Mouse (Mus musculus) cerebellum, adult 11 months (tissue): ENCODE measurements at regions not wholly inside any gene's neighbourhood (a gene's known extent, or its start where the extent isn't known, plus 50 kb on each side); places are given as distances from the start of the nearest gene placed in this dataset.

ENCODE experiments used
- DNase-seq: peaks from one replicate; pipeline ENCODE4 v3.0.0; 2022

DNA sequence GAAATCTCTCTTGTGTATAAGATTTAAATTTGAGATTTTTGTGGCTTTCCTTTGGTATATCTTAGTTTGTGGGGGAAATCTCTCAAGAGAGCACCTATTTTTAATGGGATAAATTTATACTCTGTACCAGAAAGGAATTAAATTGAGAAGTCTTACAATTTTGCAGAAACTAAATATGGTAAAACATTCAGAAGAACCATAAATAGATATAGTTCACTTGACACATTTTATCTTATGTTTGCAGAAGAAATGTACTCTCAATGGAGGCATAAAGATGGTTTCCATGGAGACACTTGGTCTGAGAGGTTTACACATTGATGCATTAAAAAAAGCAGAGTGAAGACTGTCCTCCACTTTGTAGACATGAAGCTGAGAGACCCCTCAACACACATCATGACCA is 86.9 kb downstream of the Ndufa10 start:
- no peak for DNase-seq

DNA sequence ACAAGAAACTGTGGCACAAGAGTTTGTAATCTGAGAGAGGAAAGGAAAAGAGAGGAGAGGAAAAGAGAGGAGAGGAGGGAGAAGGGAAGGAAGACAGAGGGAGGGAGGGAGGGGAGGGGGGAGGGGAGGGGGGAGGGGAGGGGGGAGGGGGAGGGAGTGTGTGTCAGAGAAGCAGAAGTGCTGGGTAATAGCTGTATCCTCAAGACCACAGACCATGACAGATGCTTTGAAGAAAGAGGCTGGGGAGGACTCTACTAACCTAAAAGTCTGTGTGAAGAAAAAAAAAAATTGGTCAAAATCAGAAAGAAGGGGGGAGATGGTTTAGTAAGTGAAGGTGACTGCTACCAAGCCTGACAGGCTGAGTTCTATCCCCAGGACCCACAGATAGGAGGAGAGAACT is 88.7 kb downstream of the Ndufa10 start:
- no peak for DNase-seq

DNA sequence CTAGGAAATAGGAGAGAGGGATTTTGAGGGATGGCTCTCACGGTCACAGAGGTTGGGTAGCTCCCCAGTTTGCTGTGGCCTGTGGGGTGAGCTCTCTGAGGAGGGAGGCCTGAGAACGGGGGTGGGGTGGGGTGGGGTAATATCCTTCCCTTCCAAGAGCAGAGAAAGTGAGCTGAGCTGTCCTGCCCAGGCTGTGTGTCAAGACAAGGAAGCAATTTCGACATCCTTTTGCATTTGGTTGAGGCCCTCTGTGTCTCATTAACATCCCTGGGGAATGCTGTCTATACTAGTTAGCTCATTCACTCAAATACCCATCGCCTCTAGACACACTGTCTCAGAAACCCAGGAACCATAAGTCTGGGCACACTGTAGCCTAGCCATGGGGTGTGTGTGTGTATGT is 89.9 kb downstream of the Ndufa10 start:
- no peak for DNase-seq

DNA sequence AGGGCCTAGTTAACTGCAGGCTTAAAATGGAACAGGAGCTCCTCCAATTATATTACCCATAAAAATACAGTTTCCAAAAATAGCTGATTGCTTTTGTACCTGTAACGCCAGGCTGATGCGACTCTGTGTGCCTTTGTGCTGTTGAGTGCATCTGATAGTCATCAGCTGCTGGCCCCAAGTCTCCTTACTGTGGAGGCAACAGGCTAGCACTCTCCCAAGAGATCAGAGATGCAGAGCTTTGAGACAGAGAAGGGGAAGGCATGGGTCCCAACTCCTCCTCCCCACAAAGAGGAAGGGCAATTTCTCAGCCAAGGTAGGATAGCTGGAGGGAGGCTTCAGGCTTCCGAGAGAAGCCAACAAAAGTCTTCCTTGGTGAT is 94.2 kb downstream of the Ndufa10 start:
- DNase-seq, result no peak

DNA sequence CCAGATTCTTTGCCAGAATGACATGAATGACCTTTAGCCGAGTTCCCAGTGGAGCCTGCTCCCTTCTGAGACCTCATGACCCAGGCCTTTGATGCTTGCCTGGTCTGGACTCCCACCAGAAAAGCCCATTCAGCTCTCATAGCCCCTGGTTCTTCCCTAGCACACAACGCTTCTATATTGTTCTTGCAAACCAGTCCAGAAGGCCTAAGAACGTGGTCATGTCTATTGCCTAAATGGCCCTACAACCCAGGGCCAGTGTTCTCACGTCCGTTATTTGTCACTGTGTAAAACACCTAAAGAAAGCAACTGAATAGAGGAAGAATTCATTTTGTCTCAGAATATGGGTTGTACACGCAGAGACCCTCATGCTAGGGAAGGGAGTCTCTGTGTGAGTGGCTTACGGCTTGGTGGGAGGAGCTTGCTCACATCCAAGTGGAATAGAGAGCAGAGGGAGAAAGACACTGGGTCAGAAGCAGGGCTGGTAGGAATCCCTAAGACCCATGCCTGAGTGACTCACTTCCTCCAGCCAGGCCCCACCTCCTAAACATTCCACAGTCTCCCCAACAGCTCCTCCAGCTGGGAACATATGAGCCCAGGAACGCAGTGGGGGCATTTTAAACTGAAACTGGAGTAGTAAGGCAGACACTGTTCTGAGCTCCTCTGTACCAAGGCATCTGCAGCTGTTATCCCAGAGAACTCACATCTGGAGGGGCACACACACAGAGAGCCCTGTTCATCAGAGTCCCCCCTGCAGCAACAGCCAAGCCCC is 94.7 kb downstream of the Ndufa10 start:
- DNase-seq, result no peak

DNA sequence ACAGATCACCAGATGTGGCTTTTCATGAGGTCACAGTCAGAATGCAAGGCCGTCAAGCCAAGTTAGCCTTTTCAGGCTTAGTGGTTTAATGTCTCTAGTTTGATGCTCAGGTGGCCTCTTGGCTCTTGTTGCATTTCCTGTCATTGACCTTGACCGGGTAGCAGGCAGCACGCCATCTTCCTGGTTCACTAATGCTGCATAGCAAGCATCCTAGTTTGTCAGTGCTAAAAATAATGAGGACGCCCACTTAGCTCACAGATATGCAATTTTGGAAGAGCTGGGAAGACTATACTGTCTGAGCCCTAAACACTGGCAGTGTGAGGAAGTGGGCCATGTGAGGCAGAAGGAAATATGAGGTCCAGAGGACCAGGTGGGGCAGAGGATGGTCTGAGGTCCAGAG is 97.2 kb downstream of the Ndufa10 start:
- DNase-seq, result no peak

DNA sequence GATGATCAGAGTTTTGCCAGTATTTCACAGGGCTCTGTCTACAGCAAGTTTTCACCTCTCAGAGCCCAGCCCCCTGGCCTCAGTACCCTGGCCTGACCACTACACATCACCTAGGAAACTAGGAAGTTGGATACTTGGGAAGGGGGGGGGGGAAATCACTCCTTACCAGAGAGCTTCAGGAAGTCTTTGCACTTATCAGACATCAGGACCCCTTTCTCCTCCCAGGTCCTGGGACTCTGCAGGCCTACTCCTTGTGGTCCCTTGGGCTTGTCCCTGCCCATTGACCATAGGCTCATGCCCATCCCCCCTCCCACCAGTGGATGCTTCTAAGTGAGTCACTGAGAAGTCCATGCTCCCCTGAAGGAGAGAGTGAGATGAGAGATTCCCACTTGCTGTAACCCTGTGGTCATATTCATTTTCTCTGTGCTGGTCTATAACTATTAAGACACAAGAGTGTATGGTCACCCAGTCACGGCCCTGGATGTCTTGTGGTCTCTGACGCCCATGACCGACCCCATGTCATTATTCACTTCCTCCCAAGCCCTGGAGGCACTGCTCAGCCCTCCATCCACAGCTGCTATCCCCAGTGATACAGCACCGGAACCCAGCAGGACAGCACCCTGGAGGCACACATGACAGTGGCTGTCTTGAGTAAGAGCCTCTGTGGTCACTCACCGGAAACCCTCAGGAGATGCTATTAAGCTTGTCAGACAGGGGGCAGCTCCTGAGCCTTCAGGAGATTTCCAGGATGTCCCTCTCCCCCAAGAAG is 101.3 kb downstream of the Ndufa10 start:
- no peak for DNase-seq

DNA sequence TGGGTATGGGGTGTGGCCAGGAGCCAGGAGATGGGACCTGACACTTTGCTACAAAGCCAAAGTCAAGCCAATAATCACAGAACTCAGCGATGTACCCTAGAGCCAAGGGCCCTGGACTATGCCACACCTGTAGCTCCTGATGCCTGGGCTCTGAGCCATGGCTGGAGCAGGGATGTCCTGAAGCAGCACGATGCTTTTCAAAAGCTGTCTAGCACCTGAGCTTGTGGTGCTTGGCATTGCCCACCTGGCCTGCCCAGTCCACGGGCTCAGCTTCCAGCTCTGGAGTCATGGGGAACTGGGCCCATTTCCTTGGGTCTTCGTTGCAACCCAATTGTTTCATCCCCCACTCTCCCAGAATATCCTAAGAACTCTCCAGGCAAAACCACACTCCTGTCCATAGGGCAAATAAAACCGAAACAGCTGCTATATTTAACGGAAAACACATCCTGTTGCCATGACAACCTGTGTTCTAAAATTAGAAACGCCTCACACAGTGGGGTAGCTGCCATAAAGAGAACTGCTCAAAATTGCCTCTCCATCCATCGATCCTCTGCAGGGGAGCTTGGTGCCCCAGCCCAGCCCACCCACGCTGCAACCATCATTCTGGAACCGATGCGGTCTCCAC is 102.2 kb downstream of the Ndufa10 start:
- DNase-seq, result no peak

DNA sequence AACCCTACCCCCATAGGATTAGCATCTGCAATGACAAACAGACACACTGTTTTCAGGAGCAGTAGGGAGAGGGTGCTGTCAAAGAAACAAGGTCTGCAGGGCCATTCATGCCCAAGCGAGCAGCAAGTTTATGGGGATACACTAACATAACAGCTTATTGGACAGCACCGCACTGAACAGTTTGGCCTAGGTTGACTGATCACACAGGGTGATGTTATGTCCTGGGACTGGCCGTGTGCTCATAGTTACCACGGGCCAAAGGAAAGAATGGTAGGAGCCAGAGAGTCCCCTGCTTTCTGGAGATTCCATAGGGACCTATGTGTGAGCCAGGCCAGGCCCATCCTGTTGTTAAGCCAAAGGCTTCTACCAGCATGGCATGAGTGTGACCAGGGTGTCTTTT is 102.8 kb downstream of the Ndufa10 start:
- DNase-seq, result no peak

DNA sequence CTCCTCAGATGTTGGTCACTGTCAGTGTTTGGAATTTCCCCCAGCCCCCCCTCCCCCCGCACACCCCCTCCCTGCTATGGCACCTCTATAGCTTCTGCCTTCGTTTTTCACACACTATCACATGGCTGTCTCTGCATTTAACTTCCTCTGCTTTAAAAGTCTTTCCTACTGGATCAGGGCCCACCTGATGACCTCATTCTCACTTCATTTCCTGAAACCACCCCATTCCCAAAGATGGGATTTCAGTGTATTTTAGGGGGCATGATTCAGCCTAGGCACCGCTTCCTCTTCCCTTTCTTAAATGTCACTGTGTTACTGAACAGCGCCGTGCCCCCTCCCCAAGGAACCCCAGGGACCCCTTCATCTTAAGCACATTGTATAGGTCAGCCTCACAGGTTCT is 103.7 kb downstream of the Ndufa10 start:
- DNase-seq, result no peak

DNA sequence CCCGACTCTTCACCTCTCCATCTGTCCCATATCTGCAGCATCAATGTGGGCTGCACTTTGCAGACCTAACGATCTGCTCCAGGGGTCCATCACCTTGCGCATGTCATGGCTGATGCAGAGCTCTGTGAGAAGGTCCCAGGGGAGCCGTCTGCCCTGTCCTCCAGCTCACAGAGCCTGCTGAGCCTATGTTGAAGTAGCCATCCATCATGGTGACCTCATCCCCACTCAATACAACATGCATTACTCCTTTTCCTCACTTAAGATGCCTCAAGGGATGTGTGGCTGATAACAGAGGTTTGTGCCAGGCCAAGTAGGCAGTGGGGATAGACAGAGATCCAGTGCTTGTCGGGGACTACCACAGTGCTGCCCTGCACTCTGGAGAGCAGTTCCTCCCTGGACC is 107.4 kb downstream of the Ndufa10 start:
- DNase-seq, result no peak

DNA sequence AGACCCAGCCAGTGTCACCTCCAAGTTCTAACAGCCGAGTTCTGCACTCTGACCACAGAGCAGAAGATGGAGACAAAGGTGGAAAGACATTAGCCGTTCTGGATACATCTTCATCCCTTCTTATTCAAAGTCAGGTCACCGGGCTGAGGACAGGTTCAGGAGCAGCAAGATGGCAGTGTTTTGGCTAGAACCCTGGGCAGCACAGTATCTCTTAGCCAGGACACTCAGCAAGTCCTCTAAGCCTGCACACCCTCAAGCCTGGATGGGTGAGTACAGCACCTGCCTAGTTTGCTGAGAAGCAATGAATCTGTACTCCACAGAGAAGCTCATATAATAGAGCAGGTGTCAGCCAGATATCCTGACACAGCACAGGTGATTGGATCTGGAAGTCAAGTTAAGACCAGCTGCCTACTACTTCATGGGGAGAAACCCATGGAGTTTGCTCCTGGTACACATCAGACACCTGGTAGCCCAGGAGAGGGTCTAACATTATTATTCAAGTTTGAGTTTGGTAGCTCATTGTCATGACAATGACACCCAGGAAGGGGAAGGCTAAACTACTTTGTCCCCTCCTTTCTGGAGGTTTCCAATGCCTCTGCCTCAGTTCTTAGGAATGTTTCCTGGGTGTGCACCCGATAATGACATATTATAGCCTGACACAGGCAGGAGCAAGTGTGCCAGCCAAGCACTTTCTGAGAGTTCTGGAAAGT is 108.1 kb downstream of the Ndufa10 start:
- no peak for DNase-seq

DNA sequence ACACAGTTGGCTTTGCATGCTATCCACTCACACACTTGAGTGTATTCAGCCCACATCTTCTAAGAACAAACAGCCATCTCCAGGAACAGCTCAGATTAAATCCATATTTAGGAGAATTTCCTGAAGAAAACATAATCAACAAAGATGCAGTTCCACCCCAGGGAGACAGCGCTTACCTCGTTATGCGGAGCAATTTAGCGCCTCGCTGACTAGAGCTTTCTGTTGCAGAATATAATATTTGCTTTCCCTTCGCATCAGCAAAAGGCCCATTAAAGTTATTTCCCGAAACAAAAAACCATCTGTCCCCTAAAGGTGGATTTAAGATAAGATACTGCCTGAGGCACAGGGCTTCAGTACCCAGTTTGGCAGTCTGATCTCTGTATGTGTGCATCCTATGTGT is 112.0 kb downstream of the Ndufa10 start:
- DNase-seq, result no peak

DNA sequence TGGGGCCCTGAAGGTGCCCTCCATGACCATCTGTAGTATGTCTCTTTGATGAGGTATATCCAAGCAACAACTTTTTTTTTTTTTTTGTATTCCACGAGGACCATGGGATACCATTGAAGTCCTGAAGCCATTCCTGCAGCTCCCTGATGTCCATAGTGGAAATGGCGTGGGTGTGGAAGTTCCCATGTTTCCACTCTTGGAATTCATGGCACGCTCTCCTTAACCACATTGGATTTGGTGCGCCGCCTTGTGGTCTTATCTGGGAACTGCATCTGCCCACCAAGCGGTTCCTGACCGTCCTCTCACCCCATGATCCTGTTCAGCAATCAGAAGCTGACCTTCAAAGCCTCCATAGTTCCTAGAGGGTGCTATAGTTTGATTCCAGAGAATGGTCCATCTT is 113.4 kb downstream of the Ndufa10 start:
- peak; percentile 59 for DNase-seq

DNA sequence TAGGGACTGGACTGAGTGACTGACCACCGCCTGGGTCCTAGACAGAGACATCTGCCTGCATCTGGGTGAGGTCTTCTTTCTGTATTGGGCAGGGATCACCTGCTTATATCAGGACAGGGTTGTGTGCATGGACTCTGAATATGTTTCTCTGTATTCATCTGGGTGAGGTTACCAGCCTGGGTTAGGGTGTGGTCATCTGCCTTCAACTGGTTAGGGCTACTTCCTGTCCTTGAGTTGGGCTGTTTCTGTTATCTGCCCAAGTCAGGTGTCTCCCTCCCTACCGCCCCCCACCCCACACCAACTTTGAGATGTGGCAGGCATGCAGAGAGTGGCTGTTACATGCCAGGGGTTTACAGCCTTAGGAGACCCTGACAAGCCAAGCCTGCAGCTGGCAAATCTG is 114.2 kb downstream of the Ndufa10 start:
- DNase-seq, result no peak

DNA sequence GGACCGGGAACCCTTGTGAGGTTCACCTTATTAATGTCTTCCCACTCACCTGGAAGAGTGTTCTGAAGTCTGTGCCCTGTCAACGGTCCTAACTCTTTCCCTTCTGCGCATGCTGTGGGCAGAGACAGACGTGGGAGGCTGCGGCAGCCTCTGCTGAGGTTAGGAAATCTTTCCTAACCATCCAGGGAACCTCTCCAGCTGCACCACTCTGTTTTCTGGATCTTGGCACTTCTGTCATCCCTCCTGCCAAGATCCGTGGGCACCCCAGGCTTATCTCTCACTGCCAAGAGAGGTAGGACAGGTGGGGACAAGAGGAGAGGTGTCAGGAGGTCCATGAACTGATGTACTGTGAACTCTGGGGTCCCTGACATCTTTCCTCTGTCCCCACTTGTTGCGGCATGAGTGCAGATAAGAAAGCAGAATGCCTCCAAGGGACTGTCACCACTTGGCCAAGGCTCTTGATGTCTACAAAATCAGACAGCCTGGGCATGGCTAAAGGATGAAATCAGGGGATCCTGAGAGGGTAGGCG is 114.8 kb downstream of the Ndufa10 start:
- no peak for DNase-seq

DNA sequence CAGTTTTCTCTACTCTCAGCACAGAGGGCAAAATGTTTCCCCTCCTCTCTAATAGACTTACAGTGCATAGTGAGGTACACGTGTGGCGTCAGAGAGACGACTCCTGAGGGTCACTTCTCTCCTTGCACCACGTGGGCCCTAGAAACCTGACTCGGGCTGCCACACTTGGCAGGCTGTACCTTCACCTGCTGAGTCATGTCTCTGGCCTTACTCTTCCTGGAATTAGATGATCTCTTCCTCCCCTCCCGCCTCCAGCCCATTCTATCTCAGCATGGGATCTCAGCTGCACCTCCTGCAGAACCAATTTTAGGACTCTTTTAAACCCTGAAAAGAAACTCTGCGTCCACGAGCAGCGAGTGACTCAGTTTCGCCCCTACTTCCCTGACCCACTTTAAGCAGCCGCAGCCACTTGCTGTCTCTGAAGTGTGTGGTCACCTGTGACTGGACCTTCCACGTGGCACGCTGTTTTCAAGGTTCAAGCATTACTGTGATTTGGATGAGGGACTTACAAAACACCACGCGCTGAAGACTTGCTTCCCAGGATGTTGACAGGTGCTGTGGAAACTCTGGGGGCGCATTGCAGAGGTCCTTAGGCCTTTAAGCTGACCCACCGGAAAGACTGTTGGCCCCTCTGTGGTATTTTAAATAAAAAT is 125.2 kb downstream of the Ndufa10 start:
- no peak for DNase-seq

DNA sequence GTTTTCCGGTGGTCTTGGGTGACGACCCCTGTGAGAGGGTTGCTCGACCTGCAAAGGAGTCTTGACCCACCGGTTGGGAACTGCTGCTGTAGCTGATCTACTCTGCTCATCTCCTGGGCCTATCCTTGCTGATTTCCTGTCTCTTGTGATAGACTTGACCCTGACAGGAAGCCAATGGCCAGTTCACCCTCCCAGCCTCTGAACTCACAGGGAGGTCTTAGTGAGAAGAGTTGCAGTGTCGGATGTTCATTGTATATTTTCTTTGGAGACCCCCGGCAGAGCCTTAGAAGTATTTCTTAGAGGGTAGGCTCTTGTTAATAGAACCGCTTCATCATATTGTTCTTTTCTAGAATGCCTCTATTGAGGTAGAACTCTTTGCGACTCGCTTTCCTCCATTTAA is 126.0 kb downstream of the Ndufa10 start:
- DNase-seq, result no peak

DNA sequence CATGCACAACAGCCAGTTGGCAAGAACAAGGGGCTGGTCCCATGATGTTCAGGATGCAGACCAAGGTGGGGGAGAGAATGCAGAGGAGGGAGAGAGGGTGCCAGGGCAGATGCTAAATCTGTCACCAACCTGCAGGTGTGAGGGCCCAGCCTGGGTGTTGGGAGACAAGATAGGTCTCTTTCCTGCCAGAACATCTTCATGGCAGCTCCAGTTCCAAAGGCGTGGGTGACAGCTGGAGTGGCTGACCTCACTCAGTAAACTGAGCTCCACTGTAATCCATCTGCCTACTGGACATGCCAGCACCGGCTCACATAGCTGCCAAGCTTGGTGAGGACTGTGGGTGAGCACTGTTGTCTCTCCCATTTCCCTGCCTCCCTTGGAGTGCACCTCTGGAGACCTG is 129.9 kb downstream of the Ndufa10 start:
- DNase-seq, result no peak

DNA sequence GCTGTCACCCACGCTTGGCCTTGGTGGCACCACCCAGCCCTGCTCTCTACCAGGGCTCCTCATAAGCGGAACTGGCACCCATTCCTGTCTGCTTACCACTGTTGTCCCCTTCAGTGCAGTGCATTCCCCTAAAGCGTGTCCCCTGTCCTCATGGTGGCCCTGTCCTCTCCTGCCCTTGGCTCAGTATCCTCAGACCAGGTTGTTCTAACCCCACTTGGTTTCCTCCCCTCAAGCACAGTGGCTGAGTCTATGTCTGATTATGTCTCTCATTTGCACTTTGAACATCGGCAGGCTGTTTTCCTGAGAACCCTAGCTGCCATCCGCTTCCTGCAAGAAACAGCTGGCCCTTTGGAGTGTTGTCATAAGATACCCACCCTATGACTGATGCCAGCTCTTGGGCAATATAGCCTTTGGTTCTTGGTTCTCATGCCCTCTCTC is 130.5 kb downstream of the Ndufa10 start:
- no peak for DNase-seq

DNA sequence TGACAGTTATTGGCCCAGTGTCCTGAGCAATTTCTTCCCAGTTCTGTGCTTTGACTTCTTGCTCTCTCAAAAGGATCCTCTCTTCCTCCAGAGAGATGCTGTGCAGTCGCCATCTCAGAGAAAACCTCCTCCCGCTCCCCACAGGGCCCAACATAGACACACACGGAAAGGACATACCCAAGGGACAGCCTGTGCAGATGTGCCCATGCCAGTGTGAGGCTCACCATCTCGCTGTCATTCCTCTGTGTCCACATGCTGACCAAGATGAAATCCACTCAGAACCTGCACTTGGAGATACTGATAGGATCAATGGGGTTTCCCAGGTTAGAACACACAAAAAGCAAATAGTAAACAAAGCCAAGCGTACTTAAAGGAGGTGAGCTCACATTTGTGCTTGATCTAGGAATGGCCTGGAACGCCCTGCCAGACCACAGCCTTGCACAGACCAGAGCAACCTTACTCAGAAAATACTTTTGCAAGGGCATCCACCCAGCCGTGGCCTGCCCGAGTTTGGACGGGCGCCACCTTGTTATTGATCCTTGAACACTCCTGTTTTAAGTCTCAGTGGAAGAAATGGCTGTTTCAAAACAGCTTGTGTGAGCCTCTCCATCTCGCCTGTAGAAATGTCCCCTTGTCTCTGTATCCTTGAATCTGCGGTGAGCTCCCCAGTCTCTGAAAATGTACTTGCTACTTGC is 131.7 kb downstream of the Ndufa10 start:
- no peak for DNase-seq

DNA sequence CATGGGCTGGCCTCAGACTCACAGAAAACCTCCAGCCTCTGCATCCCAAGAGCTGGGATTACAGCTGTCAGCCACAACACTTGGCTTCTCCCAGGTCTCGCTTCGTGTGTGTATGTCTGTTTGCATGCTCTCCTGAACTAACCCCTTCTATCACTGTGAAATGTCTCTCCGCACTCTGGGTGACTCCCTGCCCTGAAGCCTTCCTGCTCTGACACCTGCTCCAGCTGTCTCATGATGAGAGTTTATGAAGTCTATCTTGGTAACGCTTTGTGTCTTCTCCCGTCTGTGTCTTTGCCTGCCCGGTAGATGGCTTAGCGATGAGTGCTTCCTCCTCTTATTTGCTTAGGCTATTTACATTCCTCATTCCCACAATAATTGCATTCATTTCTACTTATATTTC is 133.0 kb downstream of the Ndufa10 start:
- DNase-seq, result no peak
